10 mouse cellular contexts compared by ENCODE assay signal in the genomic region with DNA sequence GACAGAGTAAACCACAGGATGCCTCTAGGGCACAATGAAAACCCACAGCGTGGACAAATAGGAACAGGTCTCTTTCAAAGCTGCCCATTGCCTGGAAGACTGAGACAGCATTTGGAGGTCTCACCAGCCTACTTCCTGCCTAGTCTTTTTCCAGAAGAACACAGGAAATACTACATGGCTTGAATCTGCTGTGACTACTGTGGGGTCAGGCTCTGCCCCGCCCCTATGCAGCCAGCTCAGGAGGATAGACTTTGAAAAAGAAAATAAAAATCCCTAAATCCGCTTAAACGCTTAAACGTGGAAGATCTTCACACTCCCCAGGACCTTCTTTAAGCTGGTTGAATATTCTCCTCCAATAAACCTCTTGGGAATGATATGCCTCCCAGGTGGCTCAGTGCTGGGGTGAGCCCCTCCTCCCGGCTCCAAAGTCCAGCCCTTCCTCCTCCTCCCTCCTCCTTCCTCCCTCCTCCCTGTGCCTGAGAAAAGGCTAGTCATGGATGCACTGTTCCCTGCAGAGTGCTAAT. TPM values are rescaled to one million over a fixed set of nuclear protein-coding genes. Genes with fewer than 3 reads are reported as not detected.
DNase-seq lines count a peak whose midpoint lies in the region; ATAC-seq and TF ChIP-seq lines count a peak whose summit lies in the region.
"Had no signal": no experiment of that assay in that cellular context is flagged by ENCODE, and none has a peak within 500 bp of the region (broad histone marks: within the 10 kb centered on the region; RNA-seq: fewer than 3 reads in every experiment).

No protein-coding gene starts in this region.

- no peak overlapping the region for H3K4me2 ChIP-seq in heart, embryonic 15.5 days
- no peak overlapping the region for H3K4me2 ChIP-seq in midbrain, embryonic 15.5 days
- H3K4me2 ChIP-seq: limb, embryonic 12.5 days had no signal

- DNase-seq in heart, postnatal 10 days: no peak
- peak; percentile 92 for DNase-seq in kidney, adult 2 months
- no peak for DNase-seq in urinary bladder, adult 2 months (ENCODE audit: low spot score)
- no peak for DNase-seq in layer of hippocampus, postnatal 14 days (ENCODE audit: low spot score in 2 of 2)
- DNase-seq: gastrocnemius, postnatal 36 days had no signal

- no peak for TF ChIP-seq CTCF in kidney, adult 2 months (conservative IDR thresholded peaks at IDR 0.05; ENCODE audit: insufficient read depth, insufficient read length, low read depth, low read length)

- H3K9ac ChIP-seq in heart, embryonic 15.5 days: no peak overlapping the region
- no peak overlapping the region for H3K9ac ChIP-seq in midbrain, embryonic 15.5 days
- H3K9ac ChIP-seq: limb, embryonic 12.5 days had no signal

- 21% methylated on average over 6 of the region's 6 CpGs for WGBS in heart, embryonic 15.5 days
- WGBS in kidney, adult 2 months: 3% methylated on average over 6 of the region's 6 CpGs
- WGBS in midbrain, embryonic 15.5 days: 17% methylated on average over 6 of the region's 6 CpGs

- H3K27me3 ChIP-seq in heart, embryonic 15.5 days: no peaks in the 10 kb centered on the region
- H3K27me3 ChIP-seq in kidney, adult 2 months (replicated peaks; ENCODE audit: control insufficient read depth, insufficient read depth, low read length): no peaks in the 10 kb centered on the region
- H3K27me3 ChIP-seq in midbrain, embryonic 15.5 days (replicated peaks): no peaks in the 10 kb centered on the region

- no peak overlapping the region for H3K27ac ChIP-seq in heart, embryonic 15.5 days
- H3K27ac ChIP-seq in brown adipose tissue, adult 24 weeks (replicated peaks; ENCODE audit: low read depth, low read length): 0 out of 2 replicates have a peak overlapping the region, but pooled peaks have one; percentile 24
- H3K27ac ChIP-seq in kidney, adult 2 months (ENCODE audit: insufficient read depth, low read depth, low read length): peak overlapping the region; percentile 84
- H3K27ac ChIP-seq in midbrain, embryonic 15.5 days: no peak overlapping the region
- H3K27ac ChIP-seq: limb, embryonic 12.5 days had no signal

- no peaks in the 10 kb centered on the region for H3K9me3 ChIP-seq in heart, embryonic 15.5 days (replicated peaks)
- H3K9me3 ChIP-seq in midbrain, embryonic 15.5 days: no peaks in the 10 kb centered on the region
- H3K9me3 ChIP-seq: limb, embryonic 12.5 days had no signal

- no peaks in the 10 kb centered on the region for H3K36me3 ChIP-seq in heart, embryonic 15.5 days
- H3K36me3 ChIP-seq in kidney, adult 2 months (ENCODE audit: control insufficient read depth, insufficient read depth, low read length): no peaks in the 10 kb centered on the region
- no peaks in the 10 kb centered on the region for H3K36me3 ChIP-seq in midbrain, embryonic 15.5 days (replicated peaks)
- H3K36me3 ChIP-seq: limb, embryonic 12.5 days had no signal

- no peak for TF ChIP-seq POLR2A in kidney, adult 2 months (IDR thresholded peaks at IDR 0.05; ENCODE audit: low read depth, low read length)

- intact Hi-C loops in heart, postnatal 10 days (cut with DNase I): no loop called here

- H3K4me1 ChIP-seq in heart, embryonic 15.5 days (replicated peaks): no peaks in the 10 kb centered on the region; the same call in 1 of the 2 replicates
- H3K4me1 ChIP-seq in brown adipose tissue, adult 24 weeks (ENCODE audit: control insufficient read depth, insufficient read depth, insufficient read length, low read length): peaks cover 7% of the 10 kb centered on the region
- H3K4me1 ChIP-seq in kidney, adult 2 months (ENCODE audit: control insufficient read depth, insufficient read depth, low read length): peaks cover 39% of the 10 kb centered on the region
- H3K4me1 ChIP-seq in midbrain, embryonic 15.5 days: peaks cover 21% of the 10 kb centered on the region

- peak; percentile 48; the same call in 1 of the 2 replicates for ATAC-seq in heart, embryonic 15.5 days (replicated peaks; ENCODE audit: insufficient number of reproducible peaks, insufficient read depth, low FRiP score, low read depth)
- peak; percentile 43 for ATAC-seq in midbrain, embryonic 15.5 days (replicated peaks)
- ATAC-seq in CD4-positive, CD25-positive, alpha-beta regulatory T cell, adult 4 months: no peak

- H3K4me3 ChIP-seq in heart, embryonic 15.5 days: no peak overlapping the region
- H3K4me3 ChIP-seq in brown adipose tissue, adult 24 weeks (ENCODE audit: insufficient read depth, low read depth, low read length): no peak overlapping the region
- H3K4me3 ChIP-seq in kidney, adult 2 months (ENCODE audit: insufficient read depth, low read depth, low read length): no peak overlapping the region
- no peak overlapping the region for H3K4me3 ChIP-seq in midbrain, embryonic 15.5 days
- H3K4me3 ChIP-seq: limb, embryonic 12.5 days had no signal

RNA-seq across cellular contexts. Expression of gene Mapt, which starts 15.0 kb away (rescaled TPM):
- 1.2 and 5.7 TPM in 2 replicates for polyA plus RNA-seq in heart, embryonic 15.5 days (2015; fragmentation: Nextera tagmentation; extraction: Ambion mirVana)
- 10 to 100 TPM; 40.7 to 52.8 TPM for total RNA-seq in heart, postnatal 10 days (2021)
- 20.7 and 29.1 TPM in 2 replicates for polyA plus RNA-seq in brown adipose tissue, adult 24 weeks (2012; ENCODE audit: insufficient read depth, insufficient read length, missing spikeins)
- polyA plus RNA-seq in kidney, adult 2 months (2012; rRNA removed): 49.8 and 53.4 TPM in 2 replicates
- 1,028 and 1,112 TPM in 2 replicates for polyA plus RNA-seq in midbrain, embryonic 15.5 days (2015; fragmentation: Nextera tagmentation; extraction: Ambion mirVana)
- 1.5 and 2.7 TPM in 2 replicates for polyA plus RNA-seq in urinary bladder, adult 2 months (2012; rRNA removed)
- polyA plus RNA-seq in CD4-positive, CD25-positive, alpha-beta regulatory T cell, adult 4 months (2017; shearing (Covaris generic)): under 1 TPM; 0.11 to 0.34 TPM
- total RNA-seq in layer of hippocampus, postnatal 14 days (2021): 100 to 1,000 TPM; 323 to 343 TPM

Comparison
In these comparisons a context has a peak if more than half of its experiments do, and no peak if none do; other contexts are left out.
1. H3K27ac ChIP-seq: peak in brown adipose tissue, adult 24 weeks (single experiment) and kidney, adult 2 months (single experiment); none in heart, embryonic 15.5 days (single experiment) and midbrain, embryonic 15.5 days (single experiment).
2. RNA of gene Mapt, which starts 15.0 kb away (polyA plus RNA-seq): 1,028 to 1,112 TPM in midbrain, embryonic 15.5 days; 49.8 to 53.4 TPM in kidney, adult 2 months, 20.7 to 29.1 TPM in brown adipose tissue, adult 24 weeks, 1.5 to 2.7 TPM in urinary bladder, adult 2 months, 1.2 to 5.7 TPM in heart, embryonic 15.5 days and 0.11 to 0.34 TPM in CD4-positive, CD25-positive, alpha-beta regulatory T cell, adult 4 months; every median in the first group is over 10 times any median in the second.